Mouse (Mus musculus) gastrocnemius, postnatal 25 days (tissue): Measurements from ENCODE around the gene Igsf3. TPM values are rescaled to one million over a fixed set of nuclear protein-coding genes. Genes with fewer than 3 reads are reported as not detected.

Source experiments
- DNase-seq: peaks from one replicate; pipeline ENCODE4 v3.0.0; 2022
- long read RNA-seq, 2 experiments: library from polyadenylated mRNA; stranded (forward); transcript quantifications; one replicate each; pipeline ENCODE4 v2.0.0; 2021
- total RNA-seq, 2 experiments: library from RNA; stranded (reverse); gene quantifications; 1 replicate in 1 of 2; 2 replicates in 1 of 2; pipeline ENCODE4 v1.2.3; 2021

Gene Igsf3
- 1 to 10 TPM; 3.6 to 4.1 TPM for total RNA-seq
- long read RNA-seq, experiment 1, partial matches to known transcripts, result 0 of 1 reads
- long read RNA-seq, experiment 1, other reads (novel, unspliced or antisense), result 1 of 1 reads
- long read RNA-seq, experiment 2, result 0 reads

DNA sequence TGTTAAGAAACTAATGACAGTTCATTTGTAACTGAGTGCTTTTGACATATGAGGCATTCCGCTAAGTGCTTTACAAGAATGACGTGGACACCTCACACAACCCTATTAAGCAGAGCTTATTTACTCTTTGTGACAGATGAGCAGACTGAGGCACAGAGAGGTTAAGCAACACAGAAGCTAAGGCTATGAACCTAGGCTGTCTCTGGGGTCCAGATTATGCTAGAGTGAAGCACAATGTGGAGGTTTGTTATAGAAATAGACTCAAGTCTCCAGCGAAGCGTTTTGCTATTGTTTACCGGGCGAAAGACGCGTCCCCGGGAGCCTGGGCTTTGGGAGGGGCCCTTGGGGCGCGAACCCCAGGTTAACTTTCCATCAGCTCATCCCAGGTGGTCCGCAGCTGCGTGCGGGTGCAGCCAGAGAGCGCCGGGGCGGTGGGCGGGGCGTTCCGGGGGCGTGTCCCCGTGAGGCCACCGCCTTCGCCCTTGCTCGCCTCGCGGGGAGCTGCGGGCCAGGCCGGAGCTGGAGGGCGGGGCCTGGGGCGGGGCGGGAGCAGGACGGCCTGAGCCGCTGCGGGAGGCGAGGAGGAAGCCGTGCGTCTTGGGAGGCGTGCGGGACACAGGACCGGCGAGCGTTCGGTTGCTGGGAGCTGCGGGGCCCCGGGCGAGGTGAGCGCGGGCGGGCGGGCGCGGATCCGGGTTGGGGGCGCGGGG is at the start of gene Igsf3:
Igsf3 (plus strand) TSS at position 546 of the 710 bp plus-strand sequence.
- DNase-seq, result peak; percentile 88

GRCm38 (mm10) chr3:101327248-101327647 is 49.6 kb upstream of the Igsf3 start:
- DNase-seq, result no peak

DNA sequence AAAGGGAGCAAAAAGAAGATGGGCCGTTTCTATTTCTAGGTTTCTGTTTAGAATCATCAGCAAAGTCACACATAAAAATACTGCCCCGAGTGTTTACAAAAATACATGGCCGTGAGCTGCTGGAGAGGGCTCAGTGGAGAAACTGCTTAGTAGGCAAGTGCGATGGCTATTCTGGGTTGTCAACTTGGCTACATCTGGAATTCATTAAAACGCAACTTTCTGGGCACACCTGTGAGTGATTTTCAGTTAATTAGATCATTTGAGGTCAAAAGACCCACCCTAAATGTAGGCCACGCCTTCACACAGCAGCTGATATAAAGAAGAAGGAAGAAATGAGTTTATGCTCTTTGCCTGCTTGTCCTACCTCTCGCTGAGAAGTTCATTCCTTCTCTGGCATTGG is 48.3 kb upstream of the Igsf3 start:
- DNase-seq, result no peak

- no peak for DNase-seq
These were observed 33.5 kb upstream of the Igsf3 start for GRCm38 (mm10) chr3:101343199-101343924.

- no peak for DNase-seq
These were observed 32.6 kb upstream of the Igsf3 start for GRCm38 (mm10) chr3:101344246-101344645.

DNA sequence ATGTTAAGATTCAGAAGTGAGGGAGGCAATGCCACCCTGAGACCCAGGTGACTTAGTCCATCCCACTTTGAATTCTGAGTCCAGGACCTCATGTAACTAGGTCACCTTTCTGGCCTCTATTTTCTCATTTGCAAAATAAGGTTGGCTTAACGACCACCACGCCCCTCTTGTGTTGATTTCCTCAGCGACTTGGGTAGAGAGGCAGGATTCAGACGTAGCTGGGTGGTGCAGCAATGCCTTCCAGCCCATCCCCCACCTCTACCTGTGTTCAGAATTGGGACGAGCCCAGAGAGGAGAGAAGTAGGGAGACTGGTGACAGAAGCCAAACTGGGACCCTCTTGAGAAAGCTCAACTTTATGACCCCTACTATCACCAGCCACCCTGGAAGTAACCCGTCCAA is 31.6 kb upstream of the Igsf3 start:
- DNase-seq, result no peak

DNA sequence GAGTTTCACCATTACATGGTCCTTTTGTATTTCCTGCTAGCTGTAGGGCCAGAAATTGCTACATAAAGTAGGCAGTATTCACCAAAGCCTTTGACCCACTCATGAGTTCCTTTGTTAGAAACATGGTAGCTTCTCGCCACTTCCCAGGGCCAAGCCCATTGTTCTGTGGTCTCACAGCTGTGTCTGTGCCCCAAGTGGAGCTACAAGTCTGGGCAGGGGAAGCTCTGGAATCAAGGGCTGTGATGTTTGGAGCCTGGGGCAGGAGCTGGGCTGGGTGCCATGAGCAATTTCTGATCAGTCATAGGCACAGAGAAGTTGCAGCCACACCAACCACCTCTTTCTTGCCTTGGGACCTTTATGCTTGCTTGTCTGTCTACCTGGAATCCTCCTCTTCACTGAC is 30.1 kb upstream of the Igsf3 start:
- no peak for DNase-seq

DNA sequence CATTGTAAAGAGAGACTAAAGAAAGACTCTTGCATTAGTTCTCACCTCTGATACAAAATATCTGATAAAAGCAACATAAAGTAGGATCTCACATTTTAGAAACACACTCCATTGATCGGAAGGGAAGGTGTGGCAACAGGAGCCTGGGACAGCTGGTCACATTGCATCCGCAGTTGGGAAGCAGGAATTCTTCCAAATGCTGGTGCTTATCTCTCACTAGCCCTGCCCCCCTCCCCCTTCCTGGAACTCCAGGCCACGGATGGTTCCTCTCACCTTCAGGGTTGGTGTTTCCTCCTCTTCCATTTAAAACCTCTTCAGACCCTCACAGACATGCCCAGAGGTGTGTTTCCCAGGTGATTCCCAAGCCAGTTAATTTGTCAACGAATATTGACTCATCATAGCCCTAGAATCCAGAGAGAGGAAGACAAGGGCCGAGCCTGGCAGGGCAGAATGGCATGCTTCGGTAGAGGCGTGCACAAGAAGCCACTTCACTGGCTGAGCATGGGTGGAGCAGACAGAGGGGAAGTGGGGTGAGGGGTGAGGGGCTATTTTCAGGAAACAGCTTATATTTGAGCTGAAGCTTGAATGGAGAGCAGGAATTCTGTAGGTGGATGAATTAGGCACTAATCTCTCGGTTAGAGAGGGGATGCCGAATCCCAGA is 28.3 kb upstream of the Igsf3 start:
- no peak for DNase-seq

DNA sequence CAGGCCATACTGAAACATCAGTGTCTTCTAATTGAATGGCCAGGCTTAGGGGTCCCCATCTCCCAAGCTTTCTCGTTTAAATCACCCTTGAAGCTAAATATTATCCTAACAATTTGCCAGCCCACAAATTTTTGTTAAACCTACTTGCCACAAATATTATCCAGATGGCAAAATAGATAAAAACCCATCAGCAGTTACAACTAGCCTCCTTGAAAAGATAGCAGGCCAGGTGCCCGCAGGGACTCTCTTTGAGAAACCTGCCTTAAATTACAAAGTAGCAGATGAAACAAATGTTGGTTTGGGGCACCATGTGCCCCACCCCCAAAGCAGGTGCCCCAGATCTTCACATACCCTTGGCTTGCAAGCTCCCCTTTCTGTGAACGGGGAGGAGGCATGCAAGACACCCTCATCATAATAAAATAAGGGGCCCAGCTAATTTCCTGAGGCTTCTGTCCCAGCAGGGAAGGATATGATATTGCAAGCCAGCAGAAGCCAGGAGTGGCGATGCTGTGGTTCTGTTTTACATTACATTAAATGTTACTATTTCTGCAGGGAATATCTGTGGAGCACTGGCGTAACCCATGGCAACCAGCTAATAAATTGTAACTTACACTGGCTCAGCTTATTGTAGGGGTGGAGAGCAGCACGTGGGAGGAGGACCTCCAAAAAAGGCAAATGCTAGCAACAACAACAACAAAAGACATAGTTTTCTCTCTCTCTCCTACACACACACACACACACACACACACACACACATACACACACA is 27.2 kb upstream of the Igsf3 start:
- no peak for DNase-seq

DNA sequence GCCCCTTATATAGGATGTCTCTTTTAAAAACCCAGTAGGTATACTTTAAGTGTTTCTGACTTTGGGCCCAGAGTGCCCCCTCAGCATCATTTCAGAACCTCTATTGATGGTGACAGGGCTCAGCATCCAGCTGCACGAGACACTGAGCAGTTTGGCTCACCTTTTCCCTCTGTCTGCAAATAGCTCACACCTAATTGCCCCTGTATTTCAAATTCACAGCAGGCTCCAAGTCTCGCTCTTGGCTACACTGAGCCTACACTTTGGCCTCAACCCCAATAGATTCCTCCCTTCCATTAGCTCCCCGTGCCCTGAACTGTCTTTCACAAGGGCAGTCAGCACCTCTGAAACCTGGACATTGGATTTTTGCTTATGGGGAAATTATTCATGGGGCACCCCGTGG is 26.5 kb upstream of the Igsf3 start:
- DNase-seq, result no peak

DNA sequence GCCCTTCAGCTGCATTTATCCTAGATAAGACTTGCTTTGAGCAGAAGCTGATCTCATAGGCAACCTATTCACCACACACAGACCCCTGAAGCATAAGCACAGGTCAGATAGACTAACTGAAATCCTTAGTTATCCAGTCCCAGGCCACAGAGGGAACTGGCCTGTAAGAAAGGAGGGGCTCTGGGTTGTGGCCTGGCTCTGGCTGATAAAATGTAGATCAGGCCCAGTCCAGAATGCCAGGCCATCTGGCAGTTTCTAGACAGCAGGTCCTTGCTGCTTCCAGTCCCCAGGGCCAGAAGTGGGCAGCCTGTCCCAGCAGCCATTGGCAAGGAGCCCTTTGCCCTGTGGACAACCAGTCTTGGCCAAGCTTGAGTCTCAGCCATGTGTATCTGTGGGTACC is 22.4 kb upstream of the Igsf3 start:
- DNase-seq, result peak; percentile 69

GRCm38 (mm10) chr3:101355702-101356101 is 21.2 kb upstream of the Igsf3 start:
- DNase-seq, result no peak

GRCm38 (mm10) chr3:101356583-101357553 is 20.0 kb upstream of the Igsf3 start:
- no peak for DNase-seq

GRCm38 (mm10) chr3:101360832-101361231 is 16.1 kb upstream of the Igsf3 start:
- DNase-seq, result no peak

GRCm38 (mm10) chr3:101362391-101362790 is 14.5 kb upstream of the Igsf3 start:
- DNase-seq, result no peak

GRCm38 (mm10) chr3:101363574-101363973 is 13.3 kb upstream of the Igsf3 start:
- DNase-seq, result peak; percentile 41

- DNase-seq, result no peak
These were observed 11.7 kb upstream of the Igsf3 start for GRCm38 (mm10) chr3:101365081-101365612.

- no peak for DNase-seq
These were observed 11.0 kb upstream of the Igsf3 start for GRCm38 (mm10) chr3:101365911-101366310.

- DNase-seq, result no peak
These were observed 9.5 kb upstream of the Igsf3 start for GRCm38 (mm10) chr3:101367372-101367771.

GRCm38 (mm10) chr3:101369301-101369881 is 7.5 kb upstream of the Igsf3 start:
- no peak for DNase-seq
